Mouse (Mus musculus) CD4-positive, CD25-positive, alpha-beta regulatory T cell, adult 2 months (primary cell): ENCODE results near the gene Hnf4a.

ENCODE experiments used
- DNase-seq: peaks from one replicate; pipeline ENCODE4 v3.0.0-alpha.2; 2012; ENCODE audit warnings: low read depth, low spot score

Hnf4a gene

DNA sequence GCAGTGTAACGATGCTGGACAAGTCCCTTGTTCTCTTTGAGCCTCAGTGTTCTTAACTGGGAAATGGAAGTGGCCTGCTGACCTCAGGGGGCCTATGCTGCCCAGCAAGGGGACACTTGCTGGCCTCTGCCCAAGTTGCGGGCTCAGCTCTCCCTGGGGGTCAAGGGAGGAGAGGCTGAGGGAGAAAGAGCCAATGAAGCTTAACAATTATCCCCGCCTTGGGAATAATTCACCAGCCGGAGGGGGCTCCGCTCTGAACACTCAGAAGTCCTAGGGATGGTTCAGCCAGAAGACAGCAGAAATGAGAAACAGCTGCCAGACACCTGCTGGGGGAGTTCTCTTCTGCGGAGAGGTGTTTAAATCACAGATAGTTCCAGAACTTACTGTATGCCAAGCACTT is 43.2 kb downstream of the Hnf4a start:
- no peak for DNase-seq

DNA sequence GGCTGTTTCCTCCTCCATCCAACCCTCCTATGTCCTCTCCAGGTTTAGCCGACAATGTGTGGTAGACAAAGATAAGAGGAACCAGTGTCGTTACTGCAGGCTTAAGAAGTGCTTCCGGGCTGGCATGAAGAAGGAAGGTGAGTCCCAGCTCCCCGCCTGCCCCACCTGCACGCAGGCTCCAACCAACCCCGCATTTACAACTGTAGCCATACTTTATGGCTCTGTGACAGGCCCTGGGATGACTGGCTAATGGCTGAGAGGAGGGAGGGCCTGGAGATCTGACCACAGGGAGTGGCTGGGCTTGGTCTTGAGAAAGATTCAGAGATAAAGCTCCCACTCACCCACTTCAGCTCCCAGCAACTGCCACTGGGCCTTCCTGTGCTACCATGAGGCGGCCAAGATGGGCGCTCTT is 45.9 kb downstream of the Hnf4a start:
- no peak for DNase-seq

DNA sequence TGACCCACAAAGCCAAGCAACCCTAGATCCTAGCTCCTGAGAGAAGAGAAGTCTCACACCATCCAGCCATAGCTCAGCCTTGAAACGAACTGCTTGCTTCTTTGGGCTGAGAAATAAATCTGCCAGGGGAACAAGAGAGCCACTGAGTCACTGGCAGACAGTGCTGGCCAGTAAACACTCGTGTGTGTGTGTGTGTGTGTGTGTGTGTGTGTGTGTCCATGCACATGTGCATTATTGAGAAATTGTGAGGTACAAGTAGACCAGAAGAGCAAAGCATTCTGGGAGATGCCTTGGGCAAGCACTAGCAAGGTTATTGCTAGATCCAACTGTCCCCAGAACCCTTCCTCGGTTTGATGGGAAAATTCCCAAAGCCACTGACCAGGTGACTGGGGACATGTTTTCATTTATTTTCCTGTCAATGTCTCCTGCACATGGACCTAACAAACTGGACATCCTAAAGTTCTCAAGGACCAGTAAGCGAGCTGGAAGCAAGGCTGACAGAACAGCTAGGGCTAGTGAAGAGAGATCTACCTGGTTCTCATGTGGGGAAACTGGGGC is 47.9 kb downstream of the Hnf4a start:
- DNase-seq = no peak

DNA sequence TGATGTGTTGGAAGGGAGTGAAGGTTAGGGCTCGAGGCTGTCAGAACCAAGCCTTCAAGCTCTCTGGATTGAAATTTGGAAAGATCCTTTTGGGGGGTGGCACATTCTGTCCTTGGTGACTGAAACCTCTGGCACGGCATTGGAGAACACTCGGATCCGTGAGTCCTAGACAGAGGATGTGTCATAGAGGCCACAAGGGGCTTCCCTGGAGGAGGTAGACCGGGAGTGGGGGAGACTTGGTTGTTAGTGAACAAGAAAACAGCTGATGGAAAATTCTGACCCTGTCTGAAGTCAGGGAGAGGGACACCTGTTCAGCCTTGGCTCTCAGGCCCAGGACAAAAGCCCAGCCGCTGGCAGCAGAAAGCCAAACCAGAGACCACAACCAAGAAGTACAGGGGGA is 48.4 kb downstream of the Hnf4a start:
- DNase-seq = no peak

DNA sequence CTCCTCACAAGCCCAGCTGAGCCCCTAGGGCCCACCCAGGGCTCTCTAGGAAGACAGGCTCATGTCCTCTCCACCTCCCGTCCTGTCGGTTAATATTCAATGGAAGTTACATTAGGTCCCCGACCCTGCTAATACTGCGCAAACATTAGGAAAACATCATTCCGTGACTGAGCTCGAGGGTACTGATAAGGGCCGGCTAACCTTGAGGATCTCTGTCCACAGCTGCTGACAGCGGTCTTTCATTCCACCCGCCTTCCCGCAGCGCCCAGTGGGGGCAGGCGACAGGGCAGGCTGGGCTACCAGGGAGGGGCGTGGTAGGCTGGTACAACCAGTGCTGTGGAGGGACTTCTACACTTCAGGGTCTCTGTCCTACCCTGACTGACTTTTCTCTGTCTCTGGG is 48.8 kb downstream of the Hnf4a start:
- no peak for DNase-seq

DNA sequence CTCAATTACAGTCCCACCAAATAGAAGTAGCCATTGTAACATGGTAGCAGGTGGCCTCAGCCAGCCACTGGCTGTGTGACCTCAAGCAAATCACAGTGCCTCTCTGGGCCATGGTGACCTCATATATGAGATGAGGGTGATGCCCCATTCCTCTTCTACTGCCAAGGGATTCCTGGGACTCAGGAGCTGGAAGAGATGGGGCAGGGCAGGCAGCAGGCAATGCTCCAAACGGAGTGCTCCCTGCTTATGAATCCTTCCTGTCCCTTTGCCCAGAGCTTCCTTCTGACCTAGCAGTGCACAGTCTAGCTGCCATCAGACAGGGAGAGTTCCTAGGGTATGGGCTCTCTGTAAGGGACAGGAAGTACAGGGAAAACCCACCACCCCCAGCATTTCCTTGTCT is 51.9 kb downstream of the Hnf4a start:
- DNase-seq = no peak

DNA sequence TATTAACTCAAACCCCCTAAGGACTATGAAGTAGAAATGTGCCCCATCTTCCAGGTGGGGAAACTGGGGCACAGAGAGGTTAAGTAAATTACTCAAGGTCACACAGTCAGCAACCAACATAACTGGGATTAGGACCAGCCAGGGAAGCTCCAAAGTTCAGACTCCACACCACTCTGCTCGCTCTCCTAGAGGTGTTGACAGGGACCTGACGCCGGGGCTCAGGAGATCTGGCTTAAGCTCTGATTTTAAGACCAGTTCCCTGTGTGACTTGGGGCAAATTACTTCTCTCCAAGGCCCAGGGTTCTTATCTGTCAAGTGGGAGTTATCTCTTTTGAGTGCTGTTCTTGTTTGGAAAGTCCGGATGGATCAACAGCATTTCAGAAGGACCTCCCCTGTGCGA is 52.6 kb downstream of the Hnf4a start:
- DNase-seq = no peak

DNA sequence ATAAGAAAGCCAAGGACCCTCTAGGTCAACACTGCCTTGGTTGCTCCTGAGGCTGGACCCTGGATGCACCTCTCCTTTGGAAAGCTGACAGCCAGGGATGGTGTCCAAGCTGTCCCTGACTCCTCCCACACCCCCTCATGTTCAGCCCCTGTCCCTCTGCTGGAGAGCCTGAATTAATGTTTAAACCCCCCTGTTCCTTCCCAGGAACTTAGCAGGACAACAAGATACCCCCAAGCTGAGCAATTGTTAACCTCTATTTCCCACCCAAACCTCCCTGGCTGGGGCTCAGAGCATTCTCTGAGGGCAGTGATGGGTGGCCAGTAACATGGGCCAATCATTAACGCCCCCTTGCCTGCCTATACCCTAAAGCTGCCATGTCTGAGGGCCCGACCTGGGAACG is 53.6 kb downstream of the Hnf4a start:
- DNase-seq = no peak

DNA sequence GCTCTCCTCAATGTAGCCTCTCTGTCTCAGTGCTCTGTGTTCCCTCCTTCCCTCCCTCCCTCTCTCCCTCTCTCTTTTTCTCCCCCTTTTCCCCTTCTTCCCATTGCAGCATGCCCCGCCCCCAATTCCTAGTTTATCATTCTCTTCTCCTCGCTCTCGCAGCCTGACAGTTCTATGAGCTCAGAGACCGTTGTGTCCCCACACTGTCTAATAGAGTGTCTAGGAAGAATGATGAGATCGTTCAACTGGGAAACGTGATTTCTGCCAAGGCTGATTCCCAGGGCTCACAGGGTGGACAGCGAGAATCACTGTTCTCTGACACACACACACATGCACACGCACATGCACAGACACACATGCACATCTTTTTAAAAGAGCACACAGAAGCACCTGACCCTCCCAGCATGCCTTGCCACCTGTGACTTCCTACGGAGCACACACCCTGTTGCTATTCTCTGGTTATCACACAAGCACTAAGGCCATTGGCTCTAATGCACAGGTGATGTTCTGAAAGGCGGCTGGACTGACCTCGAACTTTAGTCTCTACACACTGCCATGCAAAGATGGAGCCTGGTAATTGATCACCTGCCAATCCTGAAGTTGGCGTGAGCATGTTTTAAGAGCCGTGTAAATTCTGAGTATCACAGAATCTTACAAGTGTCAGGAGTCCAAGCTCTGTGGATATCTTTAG is 54.8 kb downstream of the Hnf4a start:
- no peak for DNase-seq

DNA sequence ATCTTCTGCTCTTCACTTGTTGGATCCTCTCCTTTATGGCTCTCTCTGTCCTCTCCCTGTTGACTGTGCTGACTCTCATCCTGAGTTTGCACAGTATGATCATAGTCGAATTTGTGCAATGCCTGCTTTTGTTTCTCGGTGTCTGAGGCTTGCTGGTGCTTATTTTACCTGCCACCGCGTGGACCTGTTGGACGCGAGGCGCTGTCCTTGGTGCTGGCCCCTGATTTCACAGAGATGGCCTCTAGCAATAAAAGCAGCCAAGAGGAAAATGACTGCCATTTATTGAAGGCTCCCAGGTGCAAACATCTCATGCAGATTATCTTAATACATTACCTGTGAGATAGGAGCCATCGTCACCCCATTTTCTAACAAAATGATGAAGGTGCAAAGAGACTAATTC is 58.0 kb downstream of the Hnf4a start:
- no peak for DNase-seq

DNA sequence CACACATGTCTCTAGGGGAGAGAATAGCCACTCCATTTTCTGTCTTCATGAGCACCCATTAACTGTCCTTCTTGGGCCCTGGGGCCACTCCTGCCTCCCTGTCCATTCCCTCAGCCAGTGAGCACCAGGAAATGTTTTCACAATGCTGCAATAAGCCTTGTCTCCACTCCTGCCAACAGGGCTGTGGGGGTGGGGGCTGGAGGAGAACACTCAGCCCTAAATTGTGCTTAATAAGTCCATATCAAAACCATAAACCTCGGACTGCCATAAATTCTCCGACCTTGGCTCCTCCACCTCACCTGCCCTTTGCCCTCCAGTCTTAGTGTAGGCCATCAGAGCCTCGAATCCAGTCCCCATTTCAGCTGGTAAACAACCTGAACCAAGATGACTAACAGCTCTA is 67.7 kb downstream of the Hnf4a start:
- DNase-seq = no peak

DNA sequence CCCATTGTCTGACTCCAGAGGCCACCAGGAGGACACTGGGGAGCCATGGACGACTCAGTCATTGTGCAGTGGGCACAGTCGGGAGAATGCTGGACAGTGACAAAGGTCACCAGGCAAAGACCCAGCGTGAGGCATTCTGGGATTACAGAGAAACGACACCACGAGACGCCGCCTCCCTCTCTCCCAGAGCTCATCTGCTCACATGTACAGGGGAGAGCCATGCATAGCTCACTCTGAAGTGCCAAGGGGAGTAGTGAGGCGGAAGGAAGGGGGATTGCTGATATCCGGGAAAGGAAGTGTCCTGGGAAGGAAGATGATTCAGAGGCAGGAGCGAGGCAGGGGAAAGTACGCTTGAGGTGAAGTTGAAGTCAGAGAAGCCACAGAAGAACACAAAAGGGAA is 68.6 kb downstream of the Hnf4a start:
- no peak for DNase-seq

DNA sequence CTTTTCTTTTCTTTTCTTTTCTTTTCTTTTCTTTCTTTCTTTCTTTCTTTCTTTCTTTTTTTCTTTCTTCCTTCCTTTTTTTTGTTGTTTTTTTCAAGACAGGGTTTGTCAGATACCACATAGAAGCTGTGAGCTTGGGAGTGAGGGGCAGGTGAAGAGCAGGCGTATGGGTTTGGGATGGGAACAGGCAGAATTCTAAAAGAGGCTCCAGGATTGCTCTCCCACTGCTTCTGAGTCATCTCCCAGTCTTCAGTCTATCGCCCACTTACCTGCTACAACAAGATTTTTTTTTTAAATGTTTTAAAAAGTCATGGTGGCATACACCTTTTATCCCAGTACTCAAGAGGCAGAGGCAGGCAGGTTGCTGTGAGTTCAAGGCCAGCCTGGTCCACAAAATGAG is 71.4 kb downstream of the Hnf4a start:
- no peak for DNase-seq

DNA sequence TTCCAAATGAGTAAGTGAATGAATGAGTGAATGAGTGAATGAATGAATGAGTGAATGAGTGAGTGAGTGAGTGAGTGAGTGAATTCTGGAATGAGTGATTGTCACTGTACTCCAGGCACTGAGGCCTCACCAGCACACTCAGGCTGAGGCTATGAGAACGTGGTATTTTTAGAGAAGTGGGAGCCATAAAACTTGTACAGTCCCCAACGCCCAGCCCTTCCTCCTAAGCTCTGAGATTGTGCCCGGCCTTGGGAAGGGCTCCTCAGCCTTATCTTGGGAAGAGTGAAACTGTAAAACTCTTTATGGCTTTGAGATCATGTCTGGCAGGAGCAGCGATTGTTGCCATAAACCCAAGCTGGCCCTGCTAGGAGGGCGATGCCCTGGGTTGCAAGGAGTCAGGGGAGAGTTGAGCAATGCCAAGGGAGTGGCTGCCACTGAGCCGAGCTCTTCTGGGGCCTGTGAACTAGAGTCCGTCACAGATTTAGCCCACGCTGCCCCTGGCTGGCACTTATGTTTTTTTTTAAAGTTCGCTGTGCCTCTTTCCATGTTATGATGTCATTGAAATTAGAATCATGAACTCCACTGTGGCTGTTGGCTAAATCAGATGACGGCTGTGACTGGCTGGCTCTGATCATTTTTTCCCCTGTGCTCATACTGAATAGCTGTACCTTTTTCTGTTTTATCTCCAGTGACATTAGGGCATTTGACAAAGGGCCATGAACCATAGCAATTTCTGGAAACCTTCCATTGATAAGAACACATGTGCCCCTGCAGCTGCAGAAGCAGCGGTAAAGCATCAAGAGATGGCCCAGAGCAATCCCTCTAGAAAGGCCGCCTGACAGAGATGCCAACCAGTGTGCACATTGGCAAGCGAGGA is 73.7 kb downstream of the Hnf4a start:
- no peak for DNase-seq

DNA sequence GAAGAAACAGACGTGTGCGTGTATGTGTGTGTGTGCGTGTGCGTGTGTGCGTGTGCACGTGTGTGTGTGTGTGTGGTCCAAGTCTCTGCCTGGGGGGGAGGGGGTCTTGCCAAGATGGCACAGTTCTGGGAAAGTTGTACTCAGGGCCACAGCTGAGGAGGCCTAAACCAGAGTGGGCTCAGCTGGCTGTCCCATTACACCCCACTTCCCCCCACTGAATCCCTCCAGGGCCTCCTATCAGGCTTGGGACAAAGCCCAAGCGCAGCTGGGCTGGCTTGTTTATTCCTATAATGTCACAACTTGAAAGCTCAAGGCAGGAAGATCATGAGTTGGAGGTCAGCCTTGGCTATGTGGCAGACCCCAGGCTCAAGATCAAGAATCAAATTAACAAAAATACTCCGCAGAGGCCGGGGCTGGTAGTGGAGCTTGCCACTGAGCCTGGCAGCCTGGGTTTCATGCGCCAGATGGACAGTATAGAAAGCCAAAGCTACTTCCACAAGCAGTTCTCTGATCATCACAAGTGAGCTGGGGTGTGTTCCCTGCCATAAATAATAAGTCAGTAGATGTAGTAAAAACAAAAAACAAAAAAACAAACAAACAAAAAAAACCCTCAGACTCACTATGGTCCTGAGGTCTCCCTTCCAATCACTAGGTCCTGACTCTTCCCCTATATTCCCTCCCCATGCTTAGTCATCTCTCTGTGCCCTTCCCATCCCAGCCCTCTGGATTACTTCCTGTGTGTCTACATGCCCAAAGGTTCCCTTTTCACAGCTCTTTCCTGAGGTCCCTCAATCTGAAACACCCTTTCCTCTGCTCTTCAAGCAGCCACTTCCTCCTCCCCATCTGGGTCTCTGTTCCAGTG is 76.8 kb downstream of the Hnf4a start:
- no peak for DNase-seq

DNA sequence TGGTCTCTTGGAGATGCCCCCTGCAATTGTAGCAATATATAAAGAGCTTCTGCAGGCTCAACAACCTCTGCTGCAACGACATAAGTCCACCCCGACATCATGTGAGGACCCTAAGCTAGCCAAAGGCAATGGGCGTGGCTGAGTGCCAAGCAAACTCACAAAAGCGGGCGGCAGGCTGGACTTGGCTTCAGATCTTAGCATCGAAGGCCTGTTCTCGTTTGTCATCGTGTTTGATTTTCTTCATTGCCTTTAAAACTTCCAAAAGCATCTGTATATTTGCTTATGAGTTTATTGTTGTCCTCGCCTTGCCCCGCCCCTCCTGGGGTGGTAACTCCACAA is 77.4 kb downstream of the Hnf4a start:
- no peak for DNase-seq

DNA sequence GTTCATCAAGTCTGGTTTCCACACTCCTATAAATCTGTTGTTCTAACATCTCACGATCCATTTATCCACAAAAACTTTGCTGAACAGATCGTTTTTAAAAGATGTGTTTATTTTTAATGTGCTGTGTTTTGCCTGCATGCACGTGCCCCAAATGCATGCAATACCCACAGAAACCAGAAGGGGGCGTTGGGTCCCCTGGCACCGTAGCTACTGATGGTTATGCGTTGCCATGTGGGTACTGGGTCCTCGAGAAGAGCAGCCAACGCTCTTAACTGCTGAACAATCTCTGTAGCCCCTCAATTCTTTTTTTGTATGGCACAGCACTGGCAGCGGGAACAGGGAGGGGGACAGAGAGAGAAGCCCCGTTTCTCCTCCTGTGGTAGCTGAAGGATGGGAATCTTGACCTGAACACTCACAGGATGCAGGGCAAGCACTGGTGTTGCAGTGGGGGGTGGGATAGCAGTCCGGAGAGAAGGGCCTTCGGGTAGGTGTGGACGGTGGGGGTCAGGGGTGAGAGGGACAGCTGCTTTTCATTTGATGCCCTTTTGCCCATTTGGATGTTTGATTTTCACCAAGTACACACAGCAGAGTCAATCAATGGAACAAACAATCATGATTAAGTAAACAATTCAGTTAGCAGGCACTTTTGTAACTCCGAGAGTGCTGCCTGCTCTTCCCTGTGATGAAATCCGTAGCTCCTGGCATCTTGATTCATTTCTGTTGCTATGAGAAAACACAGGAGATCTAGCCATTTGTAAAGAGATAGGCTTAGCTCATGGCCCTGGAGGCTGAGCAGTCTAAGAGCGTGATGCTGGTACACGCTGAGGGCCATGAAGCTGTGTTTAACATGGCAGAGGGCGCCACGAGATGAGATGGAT is 80.0 kb downstream of the Hnf4a start:
- peak; percentile 78 for DNase-seq

DNA sequence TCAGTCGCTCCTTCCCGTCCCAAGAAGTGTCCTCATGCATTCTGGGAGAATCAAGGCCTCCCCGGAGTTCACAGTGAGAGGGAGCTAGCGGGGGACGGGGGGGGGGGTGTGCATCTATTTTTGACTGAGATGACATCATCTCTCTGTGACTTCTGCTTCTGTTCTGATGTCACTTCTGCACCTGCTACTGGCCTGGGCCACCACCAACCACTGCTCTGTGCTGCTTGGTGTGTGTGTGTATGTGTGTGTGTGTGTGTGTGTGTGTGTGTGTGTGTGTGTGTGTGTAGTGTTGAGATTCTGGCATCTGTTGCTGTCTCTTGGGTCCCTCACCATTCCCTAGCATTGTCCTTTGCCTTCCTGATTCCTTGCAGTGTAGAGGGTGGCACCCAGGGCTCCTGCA is 80.9 kb downstream of the Hnf4a start:
- DNase-seq = no peak

DNA sequence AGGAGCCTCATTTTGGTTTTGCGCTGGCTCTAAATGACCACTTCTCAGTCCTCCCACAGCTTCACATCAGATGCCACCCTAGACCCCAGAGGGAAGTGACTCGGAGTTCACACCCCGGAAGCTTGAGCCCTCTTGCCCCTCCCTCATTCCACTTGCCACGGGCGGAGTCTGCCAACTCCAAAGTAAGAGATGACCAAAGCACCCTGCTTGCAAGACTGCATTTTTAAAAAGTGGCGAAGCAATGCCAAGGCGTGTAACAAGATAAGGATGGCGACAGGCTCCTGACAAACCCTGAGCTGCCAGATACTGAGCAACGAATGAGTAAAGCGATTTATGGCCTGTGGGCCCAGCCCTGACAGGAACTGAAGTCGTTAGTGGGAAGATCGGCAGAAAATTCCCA is 83.6 kb downstream of the Hnf4a start:
- no peak for DNase-seq

DNA sequence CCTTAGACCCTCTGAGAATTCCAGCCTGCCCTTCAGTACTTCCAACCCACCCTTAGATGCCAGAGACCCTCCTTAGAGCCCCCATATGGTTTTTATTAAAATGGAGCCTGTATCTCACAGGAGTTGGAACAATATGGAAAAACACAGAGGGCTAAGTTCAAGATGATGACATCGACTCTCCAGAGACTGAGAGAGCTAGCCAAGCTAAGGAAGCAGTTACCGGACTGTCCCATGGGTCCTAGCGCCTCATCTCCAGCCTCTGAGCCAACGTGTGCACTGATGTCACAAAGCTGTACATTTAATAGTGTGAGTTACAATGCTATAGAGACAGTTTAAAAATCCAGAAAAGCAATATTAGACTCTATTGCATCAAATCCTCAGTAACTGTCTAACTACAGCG is 84.4 kb downstream of the Hnf4a start:
- DNase-seq = no peak

DNA sequence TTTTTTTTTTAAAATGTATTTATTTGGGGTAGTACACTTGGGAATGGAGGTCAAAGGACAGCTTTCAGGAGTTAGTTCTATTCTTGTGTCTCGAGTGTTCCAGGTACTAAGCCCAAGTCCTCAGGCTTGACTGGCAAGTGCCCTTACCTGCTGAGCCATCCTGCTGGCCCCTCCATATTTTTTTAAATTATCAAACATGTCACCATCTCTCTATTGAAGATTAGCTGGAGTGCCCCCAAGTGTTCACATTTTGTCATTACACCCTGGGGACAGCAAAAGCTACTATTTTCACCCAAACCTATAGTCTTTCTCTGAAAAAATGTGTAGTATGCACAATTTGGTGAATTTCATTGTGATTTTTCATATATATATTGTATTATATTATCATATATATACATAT is 85.5 kb downstream of the Hnf4a start:
- DNase-seq = peak; percentile 52
